Mouse (Mus musculus) CD4-positive naive resting alpha-beta T cell, adult 57 days (primary cell): Measurements from ENCODE around the gene Adamts12. TPM values are rescaled to one million over a fixed set of nuclear protein-coding genes. Genes with fewer than 3 reads are reported as not detected.

Experiments used
- total RNA-seq: library from RNA; stranded (reverse); gene quantifications from one replicate; pipeline ENCODE4 v1.2.4, GENCODE M21; 2023

The Adamts12 gene
- total RNA-seq, result not detected

DNA sequence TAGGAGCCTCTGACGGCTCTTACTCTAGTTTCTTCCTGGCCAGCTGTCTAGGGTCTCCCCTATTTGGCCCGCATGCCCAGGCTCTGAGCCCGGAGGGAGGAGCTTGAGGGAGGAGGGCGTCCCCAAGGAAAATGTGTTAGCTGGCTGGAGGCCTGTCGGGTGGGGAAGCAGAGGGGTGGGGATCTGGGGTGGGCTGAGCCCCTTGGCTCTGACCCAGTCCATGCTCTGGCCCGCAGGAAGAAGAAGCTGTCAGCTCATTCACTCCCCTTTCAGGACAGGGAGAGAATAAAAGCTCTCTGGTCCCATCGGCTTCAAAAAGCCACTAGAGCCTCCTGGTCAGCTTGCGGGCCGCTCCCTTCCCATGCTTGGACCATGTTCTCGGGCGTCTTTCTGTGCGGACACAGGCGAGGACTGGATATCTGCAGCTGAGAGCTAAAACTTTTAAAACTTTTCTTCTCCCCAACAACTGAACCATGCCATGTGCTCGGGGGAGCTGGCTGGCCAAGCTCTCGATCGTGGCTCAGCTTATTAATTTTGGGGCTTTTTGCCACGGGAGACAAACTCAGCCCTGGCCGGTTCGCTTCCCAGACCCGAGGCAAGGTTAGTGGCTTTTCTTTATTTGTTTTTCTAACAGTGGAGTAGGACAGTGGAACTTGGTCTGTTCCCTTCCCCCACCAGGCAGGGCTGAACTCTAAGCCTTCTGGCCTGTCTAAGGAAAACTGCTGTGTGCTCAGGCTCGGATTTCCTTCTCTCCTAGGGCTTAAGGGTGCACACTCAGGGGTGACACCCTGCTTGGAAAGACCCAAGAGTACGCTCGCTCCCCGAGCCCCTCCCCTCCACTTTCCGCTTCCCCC lies at the start of gene Adamts12:
Gene Adamts12, plus strand, starts transcription at position 233 of the 854 bp plus-strand sequence.

GRCm38 (mm10) chr15:11037711-11038110 lies 26.9 kb upstream of the Adamts12 start, which contains the start of gene Rxfp3:
Rxfp3 (minus strand) TSS chr15:11037991.

Other genes starting within 250 kb of the Adamts12 start
- gene C1qtnf3, start 112.5 kb upstream of the Adamts12 start, total RNA-seq, result not detected
- gene Amacr, start 83.0 kb upstream of the Adamts12 start, total RNA-seq, result 3.8 TPM
- not detected for gene Slc45a2, start 64.1 kb upstream of the Adamts12 start, total RNA-seq
- gene Rxfp3, start 26.8 kb upstream of the Adamts12 start, total RNA-seq, result not detected